Mouse (Mus musculus) NIH3T3 (cell line): ENCODE measurements at regions not wholly inside any gene's neighbourhood (a gene's known extent, or its start where the extent isn't known, plus 50 kb on each side); places are given as distances from the start of the nearest gene placed in this dataset.
A peak's percentile ranks its signal among the peaks of the same experiment; 100 is the strongest.

Experiments
- DNase-seq: peaks from one replicate; pipeline ENCODE4 v3.0.0-alpha.2; 2012; ENCODE audit warnings: low read depth

DNA sequence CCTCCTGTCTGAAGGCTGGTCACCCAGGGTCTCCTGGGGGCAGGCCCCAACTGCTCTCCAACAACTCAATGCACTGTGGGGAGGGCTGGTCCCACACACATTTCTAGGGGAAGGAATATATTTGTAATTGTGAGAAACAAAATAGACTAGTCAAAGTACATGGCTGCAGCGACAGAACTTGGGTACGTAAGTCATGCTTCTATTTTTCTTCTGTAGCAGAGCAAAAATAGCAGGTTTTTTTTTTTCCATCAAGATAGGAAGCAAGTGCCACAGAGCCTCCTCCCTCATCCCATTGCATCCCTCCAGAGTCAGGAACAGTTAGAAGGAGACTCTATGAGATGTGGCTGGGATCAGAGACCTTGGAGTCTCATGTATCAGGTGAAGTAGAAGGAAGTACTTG lies 124.9 kb upstream of the Tnr start:
- DNase-seq: no peak

DNA sequence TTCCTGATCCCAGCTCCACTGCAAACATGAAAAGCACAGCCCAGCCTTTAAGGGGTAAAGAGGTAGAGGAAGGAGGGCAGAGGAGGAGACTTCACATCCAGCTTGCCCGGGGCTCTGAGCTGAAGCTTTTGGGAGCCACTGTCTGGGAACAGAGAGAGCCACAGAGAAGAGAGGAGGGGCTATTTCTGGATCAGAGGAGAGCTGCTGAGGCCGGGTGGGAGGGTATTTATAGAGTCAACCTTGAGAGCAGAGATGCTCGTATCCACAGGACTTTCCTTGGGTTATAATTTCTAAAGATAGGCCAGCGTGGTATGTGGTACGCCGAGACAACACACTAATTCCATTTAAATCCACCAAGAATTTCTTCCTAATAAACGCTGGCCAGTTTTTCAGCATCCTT lies 117.3 kb upstream of the Tnr start:
- no peak for DNase-seq

DNA sequence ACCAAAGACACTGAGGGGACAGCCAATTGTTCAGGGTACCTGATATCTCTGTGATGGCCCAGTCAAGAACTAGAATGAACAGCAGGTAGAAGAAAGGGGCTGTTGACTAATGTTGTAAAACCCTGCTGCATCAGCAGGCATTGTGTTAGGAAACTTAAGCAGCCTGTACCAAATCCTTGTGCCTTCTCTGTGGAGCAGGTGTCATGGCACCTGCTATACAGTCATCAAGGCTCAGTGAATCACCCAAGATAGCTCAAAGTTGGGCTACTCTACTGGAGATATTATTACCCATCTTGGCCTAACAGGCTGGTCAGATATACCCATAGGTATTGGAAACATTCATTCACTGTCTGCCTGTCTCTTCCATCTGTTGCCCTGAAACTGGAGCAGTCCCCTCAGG lies 116.8 kb upstream of the Tnr start:
- DNase-seq: no peak

DNA sequence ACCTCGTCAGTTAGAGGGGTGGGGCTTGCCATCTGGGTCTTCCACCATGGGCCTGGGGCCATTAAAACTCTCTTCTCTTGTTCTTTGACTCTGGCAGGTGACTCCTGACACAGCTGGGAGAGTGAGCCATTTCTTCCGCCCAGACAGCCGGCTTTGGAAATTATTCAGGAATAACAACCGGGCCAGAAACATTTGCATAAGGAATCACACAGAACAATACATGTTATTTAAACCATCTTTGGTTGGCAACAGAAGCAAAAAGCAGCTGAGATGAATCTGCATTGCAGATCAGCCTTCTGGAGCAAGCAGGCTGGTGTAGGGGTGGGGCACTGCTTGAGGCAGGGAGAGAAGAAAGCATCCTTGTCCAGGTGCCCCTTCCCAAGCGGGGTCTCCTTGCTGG lies 110.2 kb upstream of the Tnr start:
- DNase-seq: no peak

DNA sequence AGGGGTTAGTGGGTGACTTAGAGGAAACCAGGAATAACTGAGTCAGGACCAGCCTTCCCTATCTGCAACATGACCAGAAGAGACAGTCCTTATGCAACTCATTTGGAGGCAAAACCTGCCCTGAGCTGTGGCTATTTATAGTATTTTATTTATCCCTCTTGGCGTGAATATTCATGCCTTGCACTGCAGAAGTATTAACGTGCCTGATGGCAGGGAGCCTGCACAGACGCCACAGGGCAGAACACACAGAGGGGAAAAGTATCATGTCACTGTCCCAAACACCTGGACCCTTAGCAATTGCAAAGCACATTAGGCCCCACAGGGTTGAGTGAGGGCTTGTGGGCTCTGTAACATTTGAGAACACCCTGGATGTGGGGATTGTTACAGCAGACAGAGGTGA lies 107.9 kb upstream of the Tnr start:
- DNase-seq: peak; percentile 65

DNA sequence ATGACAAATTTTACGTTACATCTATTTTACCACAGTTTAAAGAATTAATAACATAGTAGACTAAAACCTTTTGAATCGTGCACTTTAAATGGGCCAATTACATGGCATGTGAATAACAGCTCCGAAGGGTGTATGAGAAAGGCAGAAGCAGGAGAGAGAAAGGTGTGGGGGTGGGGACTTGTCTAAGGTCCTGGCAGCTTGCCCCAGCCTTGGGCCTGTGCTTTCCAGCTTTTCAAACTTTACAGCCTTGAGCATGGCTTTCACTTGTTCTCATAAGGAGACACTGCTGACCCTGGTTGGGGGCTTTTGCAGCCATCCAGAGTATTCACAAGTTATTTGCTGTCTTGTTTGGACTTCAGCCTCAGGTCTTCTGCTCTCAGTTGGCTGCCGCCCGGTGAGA lies 106.4 kb upstream of the Tnr start:
- DNase-seq: peak; percentile 40

DNA sequence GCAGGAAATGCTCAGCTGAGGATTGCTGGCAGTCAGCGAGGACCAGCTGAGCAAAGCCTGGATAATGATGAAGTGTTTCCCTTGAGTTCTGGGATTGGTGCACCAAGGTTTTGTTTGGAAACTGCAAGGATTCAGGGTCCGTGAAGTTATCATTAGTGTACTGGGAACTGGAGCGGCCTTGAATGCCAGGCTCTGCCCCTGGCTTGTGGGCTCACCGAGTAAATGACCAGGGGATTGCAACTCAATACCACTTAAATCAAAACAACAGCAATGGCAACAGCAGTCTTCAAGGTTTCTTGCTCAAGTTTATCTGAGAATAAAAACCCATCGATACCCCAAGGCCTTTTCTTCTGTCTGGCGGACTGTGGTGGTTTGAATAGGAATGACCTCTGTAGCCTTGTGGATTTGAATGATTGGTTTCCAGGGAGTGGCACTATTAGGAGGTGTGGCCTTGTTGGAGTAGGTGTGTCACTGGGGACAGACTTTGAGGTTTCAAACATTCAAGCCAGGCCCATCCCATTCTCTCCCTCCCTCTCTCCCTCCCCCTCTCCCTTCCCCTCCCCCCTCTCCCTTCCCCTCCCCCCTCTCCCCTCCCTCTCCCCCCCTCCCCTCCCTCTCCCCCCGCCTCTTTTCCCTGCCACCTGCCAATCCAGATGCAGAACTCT lies 104.1 kb upstream of the Tnr start:
- DNase-seq: no peak

DNA sequence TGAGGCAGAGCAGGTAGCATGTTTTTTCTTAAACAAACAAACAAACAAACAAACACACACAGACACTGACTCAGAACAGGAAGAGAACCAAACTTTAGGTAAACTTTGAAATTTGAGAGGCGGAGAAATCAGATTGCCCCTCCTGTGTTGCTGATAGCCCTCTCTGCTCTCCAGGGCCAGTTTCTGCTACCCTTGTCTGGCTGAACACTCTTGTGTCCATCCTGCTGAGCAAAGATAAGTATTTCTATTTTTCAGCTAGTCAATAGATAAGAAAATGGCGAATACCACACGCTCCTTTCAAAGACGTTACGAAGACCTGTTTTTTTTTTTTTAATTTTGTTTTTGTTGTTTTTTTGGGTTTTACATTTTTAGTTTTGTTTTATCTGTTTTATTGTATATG lies 103.4 kb upstream of the Tnr start:
- DNase-seq: no peak

DNA sequence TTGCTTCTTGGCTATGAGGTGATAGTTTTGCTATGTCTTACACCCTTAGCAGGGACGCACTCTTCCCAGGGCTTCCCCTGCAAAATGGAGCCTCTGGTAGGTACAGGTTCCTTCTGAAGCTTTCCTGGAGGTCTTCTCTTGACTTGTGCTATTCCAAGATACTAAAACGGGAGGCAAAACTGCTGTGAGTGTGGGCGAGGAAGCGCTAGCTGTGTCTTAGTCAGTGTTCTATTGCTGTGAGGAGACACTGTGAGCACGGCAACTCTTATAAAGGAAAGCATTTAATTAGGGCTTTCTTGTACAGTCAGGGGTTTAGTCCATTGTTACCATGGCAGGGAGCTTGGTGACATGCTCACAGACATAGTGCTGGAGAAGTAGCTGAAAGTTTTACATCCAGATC lies 99.9 kb upstream of the Tnr start:
- DNase-seq: no peak

DNA sequence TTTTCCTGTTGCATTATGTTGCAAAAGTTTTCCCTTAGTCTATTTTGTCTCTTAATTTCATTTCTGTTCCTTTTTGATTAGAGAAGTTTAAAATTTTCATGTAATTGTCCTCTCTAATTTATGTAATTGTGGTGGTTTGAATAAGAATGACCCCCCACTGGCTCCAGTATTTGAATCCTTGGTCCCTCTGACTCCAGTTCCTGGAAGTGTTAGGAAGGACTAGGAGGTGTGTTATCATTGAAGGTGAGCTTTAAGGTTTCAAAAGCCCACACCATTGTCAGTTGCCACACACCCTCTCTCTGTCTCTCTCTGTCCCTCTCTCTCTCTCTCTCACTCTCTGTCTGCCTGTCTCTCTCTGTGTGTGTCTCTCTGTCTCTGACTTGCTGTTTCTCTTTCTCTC lies 93.6 kb upstream of the Tnr start:
- no peak for DNase-seq

DNA sequence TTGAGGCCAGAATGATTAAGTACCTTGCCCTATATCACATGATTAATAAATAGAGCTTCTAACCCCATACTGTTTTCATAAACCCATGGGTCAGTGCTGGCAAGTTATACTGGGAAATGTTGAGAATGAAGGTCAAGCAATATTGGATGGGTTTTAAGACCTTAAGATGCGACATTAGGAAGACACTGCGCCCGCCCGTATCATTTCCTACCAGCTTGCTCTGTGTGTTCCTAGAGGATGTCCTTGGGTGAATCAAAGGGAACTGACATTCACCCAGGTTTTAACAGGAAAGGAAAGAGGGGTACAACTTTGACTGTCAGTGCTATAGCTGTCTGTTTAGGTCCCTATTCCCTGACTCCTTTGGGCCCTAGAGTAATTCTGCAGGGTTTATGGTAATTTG lies 90.0 kb upstream of the Tnr start:
- no peak for DNase-seq

DNA sequence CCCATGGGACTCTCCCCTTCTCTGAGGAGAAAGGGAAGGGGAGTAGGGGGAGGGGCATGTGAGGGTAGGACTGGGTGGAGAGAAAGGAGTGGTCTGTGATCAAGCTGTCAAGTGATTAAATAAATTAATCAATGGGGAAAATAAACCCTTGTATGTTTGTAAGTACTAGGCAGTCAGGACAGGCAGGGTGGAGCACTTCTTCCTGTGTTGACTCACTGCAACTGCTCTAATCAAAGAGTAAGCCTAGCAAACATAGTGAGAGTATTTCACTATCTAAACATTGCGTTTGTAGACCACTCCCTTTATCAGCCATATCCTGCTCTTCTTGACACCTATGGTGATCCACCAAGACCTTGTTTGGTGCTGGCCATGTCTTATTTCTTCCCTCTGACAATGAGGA lies 82.8 kb upstream of the Tnr start:
- no peak for DNase-seq

DNA sequence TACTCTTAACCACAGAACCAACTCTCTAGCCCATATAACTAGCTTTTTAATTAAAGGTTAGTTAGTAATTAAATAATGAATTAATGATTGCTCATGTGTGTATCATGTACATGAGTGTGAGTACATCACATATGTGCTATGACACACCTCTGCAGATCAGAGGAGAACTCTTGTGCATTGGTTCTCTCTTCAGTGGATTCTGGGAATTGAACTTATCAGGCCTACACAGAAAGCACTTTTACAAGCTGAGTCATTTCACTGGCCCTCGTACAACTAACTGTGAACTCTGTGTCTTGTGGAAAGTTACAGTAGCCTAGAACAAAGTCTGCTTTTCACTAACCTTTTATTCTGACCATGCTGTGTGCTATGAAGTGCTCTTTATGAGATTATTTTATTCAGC lies 79.5 kb upstream of the Tnr start:
- DNase-seq: peak; percentile 35

DNA sequence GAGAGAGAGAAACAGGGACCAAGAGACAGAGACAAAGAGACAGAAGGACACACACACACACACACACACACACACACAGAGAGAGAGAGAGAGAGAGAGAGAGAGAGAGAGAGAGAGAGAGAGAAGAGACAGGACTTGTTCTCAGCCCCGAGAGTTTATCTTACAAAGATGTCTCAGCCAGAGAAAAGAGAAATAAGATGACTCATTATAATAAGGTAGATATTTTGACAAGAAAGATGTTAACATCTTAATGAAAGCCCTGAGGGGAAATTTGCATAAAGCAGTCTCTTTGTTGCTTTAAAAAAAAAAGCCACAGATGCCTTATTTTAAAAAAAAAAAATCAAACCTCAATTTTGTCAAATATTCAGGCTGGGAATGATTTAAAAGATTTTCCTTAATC lies 78.1 kb upstream of the Tnr start:
- no peak for DNase-seq

DNA sequence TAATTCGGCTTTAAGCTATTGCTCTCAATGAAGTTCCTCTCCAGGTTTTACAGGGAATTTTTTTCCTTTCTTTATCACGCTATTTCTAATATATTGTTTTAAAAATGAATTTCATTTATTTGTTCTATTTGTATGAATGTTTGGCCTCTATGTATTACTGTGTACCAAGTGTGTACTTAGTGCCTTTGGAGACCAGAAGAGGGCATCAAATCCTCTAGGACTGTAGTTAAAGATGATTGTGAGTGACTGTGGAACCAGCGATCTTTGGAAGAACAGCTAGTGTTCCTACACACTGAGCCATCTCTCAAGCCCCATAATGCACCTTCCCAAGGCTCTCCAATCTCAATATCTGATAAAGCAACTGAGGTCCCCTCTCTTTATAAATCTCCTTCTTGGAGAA lies 72.1 kb upstream of the Tnr start:
- peak; percentile 31 for DNase-seq

DNA sequence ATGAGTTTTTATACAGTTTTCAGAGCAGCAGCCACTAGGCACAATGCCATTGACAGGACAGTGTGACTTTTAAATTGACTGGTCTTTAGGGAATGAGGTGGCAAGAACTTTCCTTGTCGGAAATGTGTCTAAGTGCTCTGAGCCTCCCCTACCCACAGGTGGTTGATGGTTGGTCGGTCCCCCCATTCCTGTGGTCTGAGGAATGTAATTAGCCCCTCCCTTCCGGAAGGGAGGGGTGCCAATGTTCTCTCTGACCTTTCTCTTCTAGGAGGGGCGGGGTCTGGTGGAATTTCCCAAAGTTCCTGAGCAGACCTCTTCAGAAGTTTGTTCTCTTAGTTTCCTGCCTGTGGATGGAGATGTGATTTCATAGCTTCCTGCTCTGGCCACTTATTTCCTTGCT lies 62.7 kb upstream of the Tnr start:
- no peak for DNase-seq

DNA sequence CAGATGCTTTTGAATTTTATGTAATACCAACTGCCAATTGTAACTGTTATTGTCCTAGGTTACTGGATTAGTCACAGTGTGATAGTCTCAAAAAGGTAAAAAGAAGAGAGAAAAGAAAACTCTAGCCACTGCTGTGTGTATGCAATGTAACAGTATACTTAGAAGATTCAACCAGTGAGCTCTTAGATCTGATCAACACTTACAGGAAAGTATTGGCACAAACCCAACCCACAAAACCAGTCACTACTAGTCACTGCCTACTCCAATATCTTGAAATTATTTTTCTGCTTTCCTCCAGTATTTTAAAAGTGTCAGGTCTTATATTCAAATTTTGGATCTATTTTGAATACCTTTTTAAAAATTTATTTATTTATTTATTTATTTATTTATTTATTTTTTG lies 52.6 kb upstream of the Tnr start:
- DNase-seq: peak; percentile 62
